Mouse (Mus musculus): ENCODE measurements around the gene Casc1. TPM values are rescaled to one million over a fixed set of nuclear protein-coding genes. Genes with fewer than 3 reads are reported as not detected.

Casc1 gene
- total RNA-seq (2017) = 1.7 to 3.1 TPM (median 2.9 TPM) in 3 replicates

- ATAC-seq (replicated peaks; ENCODE audit: insufficient number of reproducible peaks, low FRiP score, low TSS enrichment, poor library complexity, severe bottlenecking) = peak; percentile 91
These were observed at the start of gene Casc1, which contains the start of gene Etfrf1 for GRCm38 (mm10) chr6:145210816-145211338. Casc1 (minus strand) TSS chr6:145211005. Etfrf1 (plus strand) TSS chr6:145211134.

- ATAC-seq (replicated peaks; ENCODE audit: insufficient number of reproducible peaks, low FRiP score, low TSS enrichment, poor library complexity, severe bottlenecking) = no peak
These were observed 45.9 kb upstream of the Casc1 start for GRCm38 (mm10) chr6:145256701-145257073.

GRCm38 (mm10) chr6:145255952-145256700, 45.3 kb upstream of the Casc1 start:
- ATAC-seq (replicated peaks; ENCODE audit: insufficient number of reproducible peaks, low FRiP score, low TSS enrichment, poor library complexity, severe bottlenecking) = no peak

- peak; percentile 37; the same call in 1 of the 2 replicates for ATAC-seq (replicated peaks; ENCODE audit: insufficient number of reproducible peaks, low FRiP score, low TSS enrichment, poor library complexity, severe bottlenecking)
These were observed 40.0 kb upstream of the Casc1 start for GRCm38 (mm10) chr6:145250820-145251219.

GRCm38 (mm10) chr6:145250185-145250791, 39.5 kb upstream of the Casc1 start, which contains the start of gene Kras:
Kras (minus strand) TSS chr6:145250239.
- peak; percentile 56 for ATAC-seq (replicated peaks; ENCODE audit: insufficient number of reproducible peaks, low FRiP score, low TSS enrichment, poor library complexity, severe bottlenecking)

GRCm38 (mm10) chr6:145249291-145250184, 38.7 kb upstream of the Casc1 start:
- ATAC-seq (replicated peaks; ENCODE audit: insufficient number of reproducible peaks, low FRiP score, low TSS enrichment, poor library complexity, severe bottlenecking) = peak; percentile 46

- no peak for ATAC-seq (replicated peaks; ENCODE audit: insufficient number of reproducible peaks, low FRiP score, low TSS enrichment, poor library complexity, severe bottlenecking)
These were observed 37.1 kb upstream of the Casc1 start for GRCm38 (mm10) chr6:145247886-145248285.

GRCm38 (mm10) chr6:145246841-145247240, 36.0 kb upstream of the Casc1 start:
- no peak for ATAC-seq (replicated peaks; ENCODE audit: insufficient number of reproducible peaks, low FRiP score, low TSS enrichment, poor library complexity, severe bottlenecking)

GRCm38 (mm10) chr6:145242521-145242920, 31.7 kb upstream of the Casc1 start:
- ATAC-seq (replicated peaks; ENCODE audit: insufficient number of reproducible peaks, low FRiP score, low TSS enrichment, poor library complexity, severe bottlenecking) = no peak

GRCm38 (mm10) chr6:145240285-145240684, 29.5 kb upstream of the Casc1 start:
- ATAC-seq (replicated peaks; ENCODE audit: insufficient number of reproducible peaks, low FRiP score, low TSS enrichment, poor library complexity, severe bottlenecking) = no peak

GRCm38 (mm10) chr6:145237148-145237547, 26.3 kb upstream of the Casc1 start:
- ATAC-seq (replicated peaks; ENCODE audit: insufficient number of reproducible peaks, low FRiP score, low TSS enrichment, poor library complexity, severe bottlenecking) = no peak

- no peak for ATAC-seq (replicated peaks; ENCODE audit: insufficient number of reproducible peaks, low FRiP score, low TSS enrichment, poor library complexity, severe bottlenecking)
These were observed 24.6 kb upstream of the Casc1 start for GRCm38 (mm10) chr6:145235367-145235766.

- ATAC-seq (replicated peaks; ENCODE audit: insufficient number of reproducible peaks, low FRiP score, low TSS enrichment, poor library complexity, severe bottlenecking) = no peak
These were observed 23.6 kb upstream of the Casc1 start for GRCm38 (mm10) chr6:145234391-145234790.

- no peak for ATAC-seq (replicated peaks; ENCODE audit: insufficient number of reproducible peaks, low FRiP score, low TSS enrichment, poor library complexity, severe bottlenecking)
These were observed 15.5 kb upstream of the Casc1 start for GRCm38 (mm10) chr6:145226296-145226695.

- no peak for ATAC-seq (replicated peaks; ENCODE audit: insufficient number of reproducible peaks, low FRiP score, low TSS enrichment, poor library complexity, severe bottlenecking)
These were observed 13.4 kb upstream of the Casc1 start for GRCm38 (mm10) chr6:145224246-145224645.

- ATAC-seq (replicated peaks; ENCODE audit: insufficient number of reproducible peaks, low FRiP score, low TSS enrichment, poor library complexity, severe bottlenecking) = no peak
These were observed 5.0 kb upstream of the Casc1 start for GRCm38 (mm10) chr6:145215826-145216225.

GRCm38 (mm10) chr6:145213916-145214315, 3.1 kb upstream of the Casc1 start:
- no peak for ATAC-seq (replicated peaks; ENCODE audit: insufficient number of reproducible peaks, low FRiP score, low TSS enrichment, poor library complexity, severe bottlenecking)

- ATAC-seq (replicated peaks; ENCODE audit: insufficient number of reproducible peaks, low FRiP score, low TSS enrichment, poor library complexity, severe bottlenecking) = no peak
These were observed 836 bp upstream of the Casc1 start for GRCm38 (mm10) chr6:145211376-145212305.

Data from monocyte, adult 5-6 weeks (primary cell).